Mouse (Mus musculus): ENCODE data around the gene Kcnk1. TPM values are rescaled to one million over a fixed set of nuclear protein-coding genes. Genes with fewer than 3 reads are reported as not detected.

Gene Kcnk1
- polyA plus RNA-seq, 1 experiment from 2014 or later: 15.0 TPM

GRCm38 (mm10) chr8:126058876-126059275 lies 63.9 kb downstream of the Kcnk1 start:
- no peak overlapping the region for H3K27ac ChIP-seq
- H3K9ac ChIP-seq (replicated peaks): no peak overlapping the region
- no peak overlapping the region for H3K4me3 ChIP-seq (replicated peaks)
- H3K36me3 ChIP-seq: no peaks in the 10 kb centered on the region
- no peak overlapping the region for H3K4me2 ChIP-seq
- ATAC-seq (ENCODE audit: insufficient number of reproducible peaks, insufficient read depth, low FRiP score, low TSS enrichment, low read depth): no peak
- WGBS: 85% methylated on average over 4 of the region's 4 CpGs
- H3K9me3 ChIP-seq: no peaks in the 10 kb centered on the region
- H3K4me1 ChIP-seq (replicated peaks): no peaks in the 10 kb centered on the region
- H3K27me3 ChIP-seq: no peaks in the 10 kb centered on the region

DNA sequence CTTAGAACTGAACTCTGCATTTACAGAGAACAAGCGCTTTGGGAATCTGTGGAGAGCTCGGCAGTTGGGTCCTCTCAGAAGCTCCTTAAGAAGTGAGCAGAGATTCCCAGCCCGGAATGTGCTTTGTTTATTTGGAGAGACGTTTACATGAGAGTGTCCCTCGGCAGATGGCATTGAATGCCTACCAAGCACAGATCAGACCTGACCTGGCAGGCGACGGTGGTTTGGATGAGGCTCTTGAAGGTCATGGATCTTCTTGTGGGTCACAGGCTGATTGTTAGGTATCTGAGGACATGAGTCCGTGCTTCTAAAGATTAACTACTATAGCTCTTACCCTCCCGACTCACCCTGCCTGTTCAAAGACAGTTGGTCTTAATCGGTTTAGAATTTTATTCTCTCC lies 67.9 kb downstream of the Kcnk1 start:
- H3K4me3 ChIP-seq (replicated peaks): no peak overlapping the region
- no peaks in the 10 kb centered on the region for H3K27me3 ChIP-seq
- ATAC-seq (ENCODE audit: insufficient number of reproducible peaks, insufficient read depth, low FRiP score, low TSS enrichment, low read depth): no peak
- no peaks in the 10 kb centered on the region for H3K36me3 ChIP-seq
- no peak overlapping the region for H3K27ac ChIP-seq
- no peak overlapping the region for H3K4me2 ChIP-seq
- 77% methylated on average over 10 of the region's 10 CpGs for WGBS
- no peaks in the 10 kb centered on the region for H3K9me3 ChIP-seq
- H3K4me1 ChIP-seq (replicated peaks): no peaks in the 10 kb centered on the region
- no peak overlapping the region for H3K9ac ChIP-seq (replicated peaks)

DNA sequence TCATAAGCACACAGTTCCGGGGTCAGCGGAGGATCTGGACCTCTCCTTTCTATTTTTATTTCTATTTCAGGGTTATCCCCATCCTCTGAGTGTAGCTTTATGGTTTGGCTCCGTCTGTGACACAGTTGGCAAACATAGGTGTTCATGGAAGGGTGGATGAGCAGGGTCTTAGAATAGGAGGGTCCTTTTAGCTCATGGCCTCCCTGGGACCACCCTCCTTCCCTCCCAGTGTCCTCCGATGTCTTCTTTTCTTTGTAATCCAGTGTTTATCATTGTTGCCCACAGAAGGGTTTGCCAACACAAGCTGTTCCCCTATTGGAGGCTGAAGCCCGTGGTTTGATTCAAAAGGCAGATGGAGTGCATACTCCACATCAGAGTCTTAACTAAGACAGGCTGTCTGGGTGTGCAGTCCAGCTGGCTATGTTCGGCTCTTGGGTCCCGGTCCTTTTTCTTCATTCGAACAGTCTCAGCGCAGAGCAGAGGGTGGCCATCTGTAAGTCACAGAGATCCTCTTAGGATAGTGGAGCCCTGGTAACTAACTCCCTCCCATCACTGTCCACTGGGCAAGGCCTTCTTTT lies 69.0 kb downstream of the Kcnk1 start:
- no peak overlapping the region for H3K4me3 ChIP-seq (replicated peaks)
- H3K9ac ChIP-seq (replicated peaks): no peak overlapping the region
- no peak overlapping the region for H3K27ac ChIP-seq
- no peaks in the 10 kb centered on the region for H3K27me3 ChIP-seq
- ATAC-seq (ENCODE audit: insufficient number of reproducible peaks, insufficient read depth, low FRiP score, low TSS enrichment, low read depth): no peak
- no peaks in the 10 kb centered on the region for H3K36me3 ChIP-seq
- H3K4me1 ChIP-seq (replicated peaks): no peaks in the 10 kb centered on the region
- no peak overlapping the region for H3K4me2 ChIP-seq
- no peaks in the 10 kb centered on the region for H3K9me3 ChIP-seq
- 90% methylated on average over 9 of the region's 9 CpGs for WGBS

GRCm38 (mm10) chr8:126064587-126065145 lies 69.7 kb downstream of the Kcnk1 start:
- Histone ChIP-seq H3K9ac (replicated peaks) (no peak overlapping the region), H3K4me1 (replicated peaks) (no peaks in the 10 kb centered on the region), H3K36me3 (no peaks in the 10 kb centered on the region), H3K4me2 (no peak overlapping the region), H3K4me3 (replicated peaks) (no peak overlapping the region), H3K27ac (no peak overlapping the region), H3K27me3 (no peaks in the 10 kb centered on the region), H3K9me3 (no peaks in the 10 kb centered on the region)
- WGBS: 72% methylated on average over 8 of the region's 8 CpGs
- ATAC-seq (ENCODE audit: insufficient number of reproducible peaks, insufficient read depth, low FRiP score, low TSS enrichment, low read depth): no peak

DNA sequence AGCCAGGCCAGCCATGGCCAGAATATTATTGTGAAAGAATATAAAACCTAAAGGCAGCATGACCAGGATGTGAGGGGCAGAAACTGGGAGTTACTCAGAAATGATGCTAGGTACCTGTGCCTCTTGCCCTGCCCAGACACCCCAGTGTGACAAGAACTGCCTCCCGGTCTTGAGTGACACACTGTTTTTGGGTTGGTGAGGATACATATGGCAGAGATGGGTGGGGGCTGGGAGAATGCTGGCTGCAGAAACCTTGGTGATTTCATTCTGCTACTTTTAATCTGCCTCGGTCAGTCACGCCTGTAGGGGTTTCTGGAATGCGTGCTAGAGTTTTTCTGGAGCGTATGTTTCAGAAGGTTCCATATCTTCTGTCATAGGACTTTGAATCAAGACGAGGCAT lies 72.3 kb downstream of the Kcnk1 start:
- 75% methylated on average over 6 of the region's 6 CpGs for WGBS

GRCm38 (mm10) chr8:126068136-126068535 lies 73.2 kb downstream of the Kcnk1 start:
- Histone ChIP-seq H3K36me3 (no peaks in the 10 kb centered on the region), H3K4me3 (replicated peaks) (no peak overlapping the region), H3K27ac (no peak overlapping the region), H3K4me2 (no peak overlapping the region), H3K9ac (replicated peaks) (no peak overlapping the region), H3K27me3 (no peaks in the 10 kb centered on the region), H3K9me3 (0 out of 2 replicates have a peak, but pooled peaks cover 5% of the 10 kb centered on the region), H3K4me1 (replicated peaks) (peaks cover 6% of the 10 kb centered on the region)
- WGBS: 79% methylated on average over 6 of the region's 6 CpGs
- no peak for ATAC-seq (ENCODE audit: insufficient number of reproducible peaks, insufficient read depth, low FRiP score, low TSS enrichment, low read depth)

More for the DNA sequence above, 72.3 kb downstream of the Kcnk1 start:
- no peak overlapping the region for H3K4me2 ChIP-seq
- no peak overlapping the region for H3K27ac ChIP-seq
- no peaks in the 10 kb centered on the region; the same call in 1 of the 2 replicates for H3K4me1 ChIP-seq (replicated peaks)
- no peak for ATAC-seq (ENCODE audit: insufficient number of reproducible peaks, insufficient read depth, low FRiP score, low TSS enrichment, low read depth)
- no peaks in the 10 kb centered on the region for H3K36me3 ChIP-seq
- H3K4me3 ChIP-seq (replicated peaks): no peak overlapping the region
- H3K9me3 ChIP-seq: 0 out of 2 replicates have a peak, but pooled peaks cover 5% of the 10 kb centered on the region
- H3K9ac ChIP-seq (replicated peaks): no peak overlapping the region
- H3K27me3 ChIP-seq: no peaks in the 10 kb centered on the region

GRCm38 (mm10) chr8:126072678-126073077 lies 77.7 kb downstream of the Kcnk1 start:
- H3K27me3 ChIP-seq: no peaks in the 10 kb centered on the region
- no peaks in the 10 kb centered on the region for H3K36me3 ChIP-seq
- no peak for ATAC-seq (ENCODE audit: insufficient number of reproducible peaks, insufficient read depth, low FRiP score, low TSS enrichment, low read depth)
- H3K9me3 ChIP-seq: 0 out of 2 replicates have a peak, but pooled peaks cover 5% of the 10 kb centered on the region
- 50% methylated on average over 5 of the region's 5 CpGs for WGBS
- H3K4me1 ChIP-seq (replicated peaks): peaks cover 12% of the 10 kb centered on the region
- H3K27ac ChIP-seq: peak overlapping the region; percentile 50
- 0 out of 2 replicates have a peak overlapping the region, but pooled peaks have one; percentile 2 for H3K4me2 ChIP-seq
- no peak overlapping the region for H3K9ac ChIP-seq (replicated peaks)
- H3K4me3 ChIP-seq (replicated peaks): no peak overlapping the region

- no peaks in the 10 kb centered on the region for H3K36me3 ChIP-seq
- H3K27me3 ChIP-seq: no peaks in the 10 kb centered on the region
- no peak overlapping the region for H3K9ac ChIP-seq (replicated peaks)
- 0 out of 2 replicates have a peak, but pooled peaks have one; percentile 56 for ATAC-seq (ENCODE audit: insufficient number of reproducible peaks, insufficient read depth, low FRiP score, low TSS enrichment, low read depth)
- 55% methylated on average over 7 of the region's 7 CpGs for WGBS
- peak overlapping the region; percentile 50 for H3K27ac ChIP-seq
- no peak overlapping the region for H3K4me3 ChIP-seq (replicated peaks)
- 0 out of 2 replicates have a peak overlapping the region, but pooled peaks have one; percentile 2 for H3K4me2 ChIP-seq
- H3K9me3 ChIP-seq: 0 out of 2 replicates have a peak, but pooled peaks cover 5% of the 10 kb centered on the region
- peaks cover 12% of the 10 kb centered on the region for H3K4me1 ChIP-seq (replicated peaks)
Observed at GRCm38 (mm10) chr8:126073141-126073740, 78.3 kb downstream of the Kcnk1 start.

DNA sequence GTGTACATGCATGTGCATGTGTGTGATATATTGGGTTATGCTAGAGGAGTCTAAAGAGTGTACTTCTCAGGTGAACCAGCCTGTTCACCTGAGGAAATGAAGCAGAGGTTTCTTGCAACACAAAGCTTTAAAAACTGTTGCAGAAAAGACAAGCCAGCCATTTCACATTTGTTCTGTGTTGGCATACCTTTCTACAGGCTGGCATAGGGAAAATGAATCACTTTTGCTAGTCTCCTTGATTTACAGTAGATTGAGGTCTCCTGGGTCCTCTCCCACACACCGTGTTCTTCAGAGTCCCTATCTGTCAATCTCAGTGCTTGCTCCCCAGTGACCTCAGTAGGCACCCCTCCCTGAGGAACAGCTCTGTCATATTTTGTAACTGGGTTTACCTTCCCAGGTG lies 79.1 kb downstream of the Kcnk1 start:
- Histone ChIP-seq H3K36me3 (no peaks in the 10 kb centered on the region), H3K9me3 (0 out of 2 replicates have a peak, but pooled peaks cover 5% of the 10 kb centered on the region), H3K27me3 (no peaks in the 10 kb centered on the region), H3K9ac (replicated peaks) (no peak overlapping the region), H3K4me3 (replicated peaks) (no peak overlapping the region), H3K27ac (no peak overlapping the region), H3K4me1 (replicated peaks) (peaks cover 12% of the 10 kb centered on the region), H3K4me2 (no peak overlapping the region)
- 74% methylated on average over 1 of the region's 1 CpGs for WGBS
- ATAC-seq (ENCODE audit: insufficient number of reproducible peaks, insufficient read depth, low FRiP score, low TSS enrichment, low read depth): no peak

- Histone ChIP-seq H3K27ac (no peak overlapping the region), H3K9me3 (0 out of 2 replicates have a peak, but pooled peaks cover 3% of the 10 kb centered on the region), H3K36me3 (no peaks in the 10 kb centered on the region), H3K4me2 (no peak overlapping the region), H3K4me3 (replicated peaks) (no peak overlapping the region), H3K4me1 (replicated peaks) (peaks cover 12% of the 10 kb centered on the region), H3K9ac (replicated peaks) (no peak overlapping the region), H3K27me3 (no peaks in the 10 kb centered on the region)
- 13% methylated on average over 10 of the region's 10 CpGs for WGBS
- ATAC-seq (ENCODE audit: insufficient number of reproducible peaks, insufficient read depth, low FRiP score, low TSS enrichment, low read depth): no peak
Observed at GRCm38 (mm10) chr8:126075400-126075799, 80.4 kb downstream of the Kcnk1 start.
